Mouse (Mus musculus): Measurements from ENCODE around the gene Unc13b. TPM values are rescaled to one million over a fixed set of nuclear protein-coding genes. Genes with fewer than 3 reads are reported as not detected.

Unc13b gene
- polyA plus RNA-seq, 1 experiment from 2014 or later: 10.2 TPM

DNA sequence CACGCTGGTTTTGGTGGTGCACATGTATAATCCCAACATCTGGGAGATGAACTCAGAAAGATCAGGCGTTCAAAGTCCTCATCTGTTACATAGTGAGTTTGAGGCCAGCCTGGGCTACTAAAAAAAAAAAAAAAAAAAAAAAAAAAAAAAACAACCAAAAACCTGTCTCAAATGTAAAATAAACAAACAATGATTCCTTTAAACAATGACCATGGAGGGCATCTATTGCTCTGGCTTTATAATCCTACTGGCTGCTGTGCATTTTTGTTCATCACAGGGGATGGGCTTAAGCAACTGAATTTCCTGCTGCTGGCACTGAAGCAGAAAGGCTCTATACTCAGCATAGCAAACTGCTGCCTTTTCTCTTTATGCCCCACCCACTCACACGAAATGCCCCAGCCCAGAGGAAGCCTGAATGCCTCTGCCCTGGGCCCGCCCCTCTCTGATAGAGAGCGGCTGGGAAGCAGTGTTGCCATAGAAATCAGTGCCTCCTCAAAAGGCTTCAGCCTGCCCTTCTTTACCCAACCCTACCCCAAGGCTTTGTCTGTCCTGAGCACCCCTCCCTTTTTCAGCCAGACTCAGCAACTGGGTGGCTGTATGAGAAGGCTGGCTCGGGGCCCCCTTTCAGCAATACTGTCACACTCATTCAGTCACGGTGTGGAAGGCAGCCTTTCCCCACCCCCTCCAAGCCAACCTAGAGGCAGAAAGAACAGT is 15.0 kb upstream of the Unc13b start:
- 18% methylated on average over 7 of the region's 7 CpGs for WGBS
- Histone ChIP-seq H3K27ac (ENCODE audit: low read depth) (peak overlapping the region; percentile 43), H3K36me3 (ENCODE audit: control insufficient read depth, insufficient read depth, low read length) (no peaks in the 10 kb centered on the region), H3K27me3 (replicated peaks; ENCODE audit: control insufficient read depth, insufficient read depth, low read length) (no peaks in the 10 kb centered on the region), H3K9me3 (ENCODE audit: control insufficient read depth, low read length) (no peaks in the 10 kb centered on the region), H3K9ac (ENCODE audit: low read length) (0 out of 2 replicates have a peak overlapping the region, but pooled peaks have one; percentile 13), H3K4me2 (ENCODE audit: low read length) (peak overlapping the region; percentile 68), H3K4me1 (replicated peaks; ENCODE audit: control insufficient read depth, insufficient read depth, low read length) (peaks cover 27% of the 10 kb centered on the region), H3K4me3 (ENCODE audit: low read depth, low read length) (no peak overlapping the region)
- ATAC-seq (replicated peaks; ENCODE audit: low FRiP score, low TSS enrichment, low read depth) (peak; percentile 16; the same call in 1 of the 2 replicates), DNase-seq (ENCODE audit: low spot score) (peak; percentile 62)

DNA sequence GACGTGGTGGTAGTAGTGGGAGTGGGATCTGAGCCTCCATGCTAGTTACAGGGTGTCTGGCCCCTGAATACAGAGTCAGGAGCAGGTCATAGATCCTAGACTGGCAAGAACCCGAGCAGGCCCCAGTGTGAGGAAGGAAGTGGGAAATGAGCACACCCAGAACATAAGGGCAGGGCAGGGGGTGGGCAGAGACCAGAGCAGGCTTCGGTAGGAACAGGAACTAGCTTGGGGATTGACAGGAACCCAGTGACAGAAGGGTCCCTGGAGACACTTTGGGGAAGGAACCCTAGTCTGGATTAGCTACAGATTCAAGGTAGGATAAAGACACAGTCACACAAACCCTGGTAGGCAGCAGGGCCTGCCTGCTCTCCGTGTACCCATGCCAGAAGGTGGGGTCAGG is 14.1 kb upstream of the Unc13b start:
- Histone ChIP-seq H3K4me3 (ENCODE audit: low read depth, low read length) (peak overlapping the region; percentile 51; the same call in 1 of the 2 replicates), H3K4me2 (ENCODE audit: low read length) (peak overlapping the region; percentile 68), H3K9ac (ENCODE audit: low read length) (no peak overlapping the region), H3K9me3 (ENCODE audit: control insufficient read depth, low read length) (no peaks in the 10 kb centered on the region), H3K27ac (ENCODE audit: low read depth) (peak overlapping the region; percentile 43), H3K36me3 (ENCODE audit: control insufficient read depth, insufficient read depth, low read length) (no peaks in the 10 kb centered on the region), H3K4me1 (replicated peaks; ENCODE audit: control insufficient read depth, insufficient read depth, low read length) (peaks cover 21% of the 10 kb centered on the region), H3K27me3 (replicated peaks; ENCODE audit: control insufficient read depth, insufficient read depth, low read length) (no peaks in the 10 kb centered on the region)
- DNase-seq (ENCODE audit: low spot score) (no peak), ATAC-seq (replicated peaks; ENCODE audit: low FRiP score, low TSS enrichment, low read depth) (no peak)
- 20% methylated on average over 4 of the region's 4 CpGs for WGBS

DNA sequence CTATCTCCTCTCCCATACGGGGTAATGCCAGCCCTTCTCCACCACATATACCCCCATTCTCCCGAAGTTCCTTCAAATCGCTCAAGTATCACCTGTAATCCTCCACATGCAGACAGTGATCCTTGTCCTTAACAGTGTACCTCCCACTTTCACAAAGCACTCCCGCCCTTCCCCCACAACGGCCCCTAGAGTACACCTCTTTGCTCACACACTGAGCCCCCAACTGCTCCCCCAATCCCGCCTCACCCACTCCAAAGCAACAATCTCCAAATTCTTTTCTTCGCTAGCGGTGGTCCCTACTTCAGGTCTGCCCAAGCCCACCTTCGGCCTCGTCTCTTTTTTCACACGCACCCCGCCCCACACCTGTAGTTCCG is 13.5 kb upstream of the Unc13b start:
- no peaks in the 10 kb centered on the region for H3K9me3 ChIP-seq (ENCODE audit: control insufficient read depth, low read length)
- H3K27ac ChIP-seq (ENCODE audit: low read depth): peak overlapping the region; percentile 16; the same call in 1 of the 2 replicates
- peak overlapping the region; percentile 35; the same call in 1 of the 2 replicates for H3K9ac ChIP-seq (ENCODE audit: low read length)

GRCm38 (mm10) chr4:43045659-43046302 is 13.0 kb upstream of the Unc13b start, which contains the start of gene Fam214b:
Fam214b (minus strand) TSS chr4:43046220.
- Histone ChIP-seq H3K4me1 (replicated peaks; ENCODE audit: control insufficient read depth, insufficient read depth, low read length) (peaks cover 21% of the 10 kb centered on the region), H3K4me3 (ENCODE audit: low read depth, low read length) (peak within 1 kb of the TSS; percentile 51), H3K27me3 (replicated peaks; ENCODE audit: control insufficient read depth, insufficient read depth, low read length) (no peaks in the 10 kb centered on the region), H3K4me2 (ENCODE audit: low read length) (peak within 1 kb of the TSS; percentile 68), H3K27ac (ENCODE audit: low read depth) (peak within 1 kb of the TSS; percentile 16; the same call in 1 of the 2 replicates), H3K9ac (ENCODE audit: low read length) (peak within 1 kb of the TSS; percentile 35), H3K9me3 (ENCODE audit: control insufficient read depth, low read length) (no peaks in the 10 kb centered on the region), H3K36me3 (ENCODE audit: control insufficient read depth, insufficient read depth, low read length) (no peaks in the 10 kb centered on the region)
- DNase-seq (ENCODE audit: low spot score) (peak; percentile 100), ATAC-seq (replicated peaks; ENCODE audit: low FRiP score, low TSS enrichment, low read depth) (peak; percentile 92)
- WGBS: 1% methylated on average over 33 of the region's 33 CpGs

More for the DNA sequence above, 13.5 kb upstream of the Unc13b start:
- Histone ChIP-seq H3K27me3 (replicated peaks; ENCODE audit: control insufficient read depth, insufficient read depth, low read length) (no peaks in the 10 kb centered on the region), H3K4me2 (ENCODE audit: low read length) (peak overlapping the region; percentile 68), H3K4me3 (ENCODE audit: low read depth, low read length) (peak overlapping the region; percentile 51), H3K36me3 (ENCODE audit: control insufficient read depth, insufficient read depth, low read length) (no peaks in the 10 kb centered on the region), H3K4me1 (replicated peaks; ENCODE audit: control insufficient read depth, insufficient read depth, low read length) (peaks cover 21% of the 10 kb centered on the region)
- 6% methylated on average over 13 of the region's 13 CpGs for WGBS
- ATAC-seq (replicated peaks; ENCODE audit: low FRiP score, low TSS enrichment, low read depth) (peak; percentile 16), DNase-seq (ENCODE audit: low spot score) (no peak)

DNA sequence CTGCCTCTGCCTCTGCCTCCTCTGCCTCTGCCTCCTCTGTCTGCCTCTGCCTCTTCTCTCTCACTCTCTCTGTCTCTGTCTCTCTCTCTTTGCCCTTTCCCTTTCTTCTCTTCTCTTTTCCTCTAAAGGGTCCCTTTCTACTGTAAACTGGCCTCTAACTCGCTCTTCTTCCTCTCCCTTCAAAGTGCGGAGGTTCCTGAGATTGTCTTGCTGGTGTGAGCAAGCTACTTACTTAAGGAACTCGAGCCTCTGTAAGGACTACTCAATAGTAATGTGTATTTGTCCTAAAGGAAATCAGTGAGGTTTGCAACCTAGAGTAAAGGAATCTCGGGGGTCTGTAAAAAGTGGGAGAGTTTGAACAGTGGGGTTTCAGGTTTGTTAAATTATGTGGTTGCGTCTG is 12.1 kb upstream of the Unc13b start:
- Histone ChIP-seq H3K27me3 (replicated peaks; ENCODE audit: control insufficient read depth, insufficient read depth, low read length) (no peaks in the 10 kb centered on the region), H3K9ac (ENCODE audit: low read length) (no peak overlapping the region), H3K27ac (ENCODE audit: low read depth) (no peak overlapping the region), H3K9me3 (ENCODE audit: control insufficient read depth, low read length) (no peaks in the 10 kb centered on the region), H3K4me3 (ENCODE audit: low read depth, low read length) (no peak overlapping the region), H3K4me2 (ENCODE audit: low read length) (no peak overlapping the region; the same call in 1 of the 2 replicates), H3K4me1 (replicated peaks; ENCODE audit: control insufficient read depth, insufficient read depth, low read length) (peaks cover 21% of the 10 kb centered on the region), H3K36me3 (ENCODE audit: control insufficient read depth, insufficient read depth, low read length) (no peaks in the 10 kb centered on the region)
- 55% methylated on average over 5 of the region's 5 CpGs for WGBS
- ATAC-seq (replicated peaks; ENCODE audit: low FRiP score, low TSS enrichment, low read depth) (no peak), DNase-seq (ENCODE audit: low spot score) (no peak)

- H3K4me2 ChIP-seq (ENCODE audit: low read length): no peak overlapping the region; the same call in 1 of the 2 replicates
- 7% methylated on average over 5 of the region's 5 CpGs for WGBS
These were observed 11.5 kb upstream of the Unc13b start for GRCm38 (mm10) chr4:43047231-43047630.

GRCm38 (mm10) chr4:43052627-43053026 is 6.1 kb upstream of the Unc13b start:
- 11% methylated on average over 4 of the region's 4 CpGs for WGBS
- Histone ChIP-seq H3K9me3 (ENCODE audit: control insufficient read depth, low read length) (no peaks in the 10 kb centered on the region), H3K27ac (ENCODE audit: low read depth) (no peak overlapping the region), H3K4me3 (ENCODE audit: low read depth, low read length) (no peak overlapping the region), H3K36me3 (ENCODE audit: control insufficient read depth, insufficient read depth, low read length) (no peaks in the 10 kb centered on the region), H3K27me3 (replicated peaks; ENCODE audit: control insufficient read depth, insufficient read depth, low read length) (no peaks in the 10 kb centered on the region), H3K4me1 (replicated peaks; ENCODE audit: control insufficient read depth, insufficient read depth, low read length) (no peaks in the 10 kb centered on the region), H3K4me2 (ENCODE audit: low read length) (no peak overlapping the region), H3K9ac (ENCODE audit: low read length) (no peak overlapping the region)
- DNase-seq (ENCODE audit: low spot score) (peak; percentile 60), ATAC-seq (replicated peaks; ENCODE audit: low FRiP score, low TSS enrichment, low read depth) (no peak)

More at GRCm38 (mm10) chr4:43047231-43047630, 11.5 kb upstream of the Unc13b start:
- no peak overlapping the region for H3K4me3 ChIP-seq (ENCODE audit: low read depth, low read length)
- H3K27ac ChIP-seq (ENCODE audit: low read depth): no peak overlapping the region
- H3K9ac ChIP-seq (ENCODE audit: low read length): no peak overlapping the region
- peaks cover 21% of the 10 kb centered on the region for H3K4me1 ChIP-seq (replicated peaks; ENCODE audit: control insufficient read depth, insufficient read depth, low read length)
- H3K9me3 ChIP-seq (ENCODE audit: control insufficient read depth, low read length): no peaks in the 10 kb centered on the region
- H3K27me3 ChIP-seq (replicated peaks; ENCODE audit: control insufficient read depth, insufficient read depth, low read length): no peaks in the 10 kb centered on the region
- DNase-seq (ENCODE audit: low spot score) (peak; percentile 68), ATAC-seq (replicated peaks; ENCODE audit: low FRiP score, low TSS enrichment, low read depth) (no peak)
- no peaks in the 10 kb centered on the region for H3K36me3 ChIP-seq (ENCODE audit: control insufficient read depth, insufficient read depth, low read length)

GRCm38 (mm10) chr4:43057654-43058053 is 1.1 kb upstream of the Unc13b start:
- ATAC-seq (replicated peaks; ENCODE audit: low FRiP score, low TSS enrichment, low read depth) (no peak), DNase-seq (ENCODE audit: low spot score) (no peak)
- Histone ChIP-seq H3K9ac (ENCODE audit: low read length) (no peak overlapping the region), H3K27ac (ENCODE audit: low read depth) (no peak overlapping the region), H3K4me3 (ENCODE audit: low read depth, low read length) (no peak overlapping the region), H3K4me2 (ENCODE audit: low read length) (no peak overlapping the region), H3K9me3 (ENCODE audit: control insufficient read depth, low read length) (no peaks in the 10 kb centered on the region), H3K36me3 (ENCODE audit: control insufficient read depth, insufficient read depth, low read length) (no peaks in the 10 kb centered on the region), H3K27me3 (replicated peaks; ENCODE audit: control insufficient read depth, insufficient read depth, low read length) (peaks cover 26% of the 10 kb centered on the region), H3K4me1 (replicated peaks; ENCODE audit: control insufficient read depth, insufficient read depth, low read length) (0 out of 2 replicates have a peak, but pooled peaks cover 3% of the 10 kb centered on the region)
- WGBS: 94% methylated on average over 5 of the region's 5 CpGs

Measured in intestine, embryonic 14.5 days (tissue).